Mouse (Mus musculus) heart, embryonic 11.5 days (tissue): ENCODE data around the gene Erf. TPM values are rescaled to one million over a fixed set of nuclear protein-coding genes. Genes with fewer than 3 reads are reported as not detected.

Source experiments
- ATAC-seq: fragments of 200-750 bp; cut with Nextera tagmentation; replicated peaks from 2 replicates; pipeline ENCODE4 v1.8.0; 2017; ENCODE audit warnings: moderate library complexity; ENCODE audit not compliant: insufficient number of reproducible peaks, low FRiP score, low TSS enrichment
- H3K27ac ChIP-seq: fragments of 300-500 bp; sonication (generic); 2 replicates; pipeline ENCODE4 v1.5.1; 2014; ENCODE audit warnings: mild to moderate bottlenecking, low read depth, low read length
- H3K27me3 ChIP-seq: fragments of 300-500 bp; sonication (generic); 2 replicates; pipeline ENCODE4 v1.6.1; 2014; ENCODE audit warnings: mild to moderate bottlenecking, low read length, mixed read lengths; ENCODE audit not compliant: control insufficient read depth, insufficient read depth
- H3K36me3 ChIP-seq: fragments of 300-500 bp; sonication (generic); 2 replicates; pipeline ENCODE4 v1.6.1; 2014; ENCODE audit warnings: mild to moderate bottlenecking, low read length, moderate library complexity, mixed read lengths; ENCODE audit not compliant: control insufficient read depth, insufficient read depth
- H3K4me1 ChIP-seq: fragments of 300-500 bp; sonication (generic); 2 replicates; pipeline ENCODE4 v1.6.1; 2014; ENCODE audit warnings: low read length; ENCODE audit not compliant: control insufficient read depth, insufficient read depth
- H3K4me2 ChIP-seq: fragments of 300-500 bp; sonication (generic); 2 replicates; pipeline ENCODE4 v1.6.1; 2014; ENCODE audit warnings: mild to moderate bottlenecking, moderate library complexity
- H3K4me3 ChIP-seq: fragments of 300-500 bp; sonication (generic); 2 replicates; pipeline ENCODE4 v1.5.1; 2014; ENCODE audit warnings: low read depth, low read length
- H3K9ac ChIP-seq: fragments of 300-500 bp; sonication (generic); 2 replicates; pipeline ENCODE4 v1.6.1; 2014; ENCODE audit warnings: mild to moderate bottlenecking, low read depth, low read length, moderate library complexity
- H3K9me3 ChIP-seq: fragments of 300-500 bp; sonication (generic); replicated peaks from 2 replicates; pipeline ENCODE4 v1.6.1; 2016; ENCODE audit warnings: low read length; ENCODE audit not compliant: control insufficient read depth
- WGBS: fragments of 180-500 bp; shearing (Covaris S2); extraction: QIAGEN DNeasy Blood & Tissue Kit; methylation state at CpG from one replicate; pipeline ENCODE4 v1.1.7; 2014; ENCODE audit not compliant: insufficient replicate concordance; 5-methylcytosine and 5-hydroxymethylcytosine counted together
- microRNA-seq: library from miRNA; unstranded; fragments of <30 nt; microRNA quantifications from one replicate; pipeline ENCODE4, GENCODE M21; 2016; ENCODE audit warnings: borderline number of aligned reads
- polyA plus RNA-seq: library from polyadenylated mRNA; unstranded; fragments of >200 nt; fragmentation: Nextera tagmentation; extraction: Ambion mirVana; gene quantifications from 2 replicates; pipeline ENCODE4 v1.2.1, GENCODE M21; 2014

The Erf gene
- polyA plus RNA-seq, 1 experiment from 2014 or later, result 25.0 TPM

DNA sequence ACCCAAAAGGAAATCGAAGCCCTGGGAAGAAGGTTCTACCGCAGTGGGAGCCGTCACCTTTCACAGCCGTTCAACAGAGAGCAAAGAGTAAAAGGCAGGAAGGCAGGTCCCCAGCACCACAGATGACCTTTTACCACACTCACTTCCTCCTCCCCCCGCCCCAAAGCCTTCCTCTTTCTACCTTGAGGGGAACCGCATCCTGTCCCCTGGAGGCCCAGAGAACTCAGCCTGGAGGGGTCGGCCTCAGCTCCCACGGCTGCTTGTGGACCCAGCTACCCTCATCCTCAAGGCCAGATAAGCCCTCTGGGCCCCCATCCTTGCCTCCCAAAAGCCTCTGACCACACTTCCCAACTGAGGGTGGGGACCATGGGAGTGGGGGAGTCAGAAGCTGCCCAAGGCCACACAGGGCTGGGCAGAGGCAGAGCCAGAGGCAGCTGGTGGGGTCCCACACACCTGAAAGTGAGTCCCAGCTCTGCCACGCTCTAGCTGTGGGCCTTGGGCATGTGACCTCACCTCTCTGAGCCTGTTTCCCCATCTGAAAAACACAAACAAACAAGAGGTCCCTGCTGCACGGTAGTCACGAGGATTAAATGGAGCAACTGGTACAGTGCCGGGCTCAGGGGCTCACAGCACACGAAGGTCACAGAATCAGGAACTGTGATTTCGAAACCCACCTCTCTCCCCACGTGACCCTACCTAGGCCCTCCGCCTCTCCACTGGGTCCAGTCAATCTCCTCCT is 45.0 kb downstream of the Erf start:
- Histone ChIP-seq H3K9me3 (no peaks in the 10 kb centered on the region), H3K4me3 (no peak overlapping the region), H3K9ac (0 out of 2 replicates have a peak overlapping the region, but pooled peaks have one; percentile 34), H3K27ac (no peak overlapping the region), H3K27me3 (no peaks in the 10 kb centered on the region), H3K4me2 (no peak overlapping the region), H3K4me1 (0 out of 2 replicates have a peak, but pooled peaks cover 2% of the 10 kb centered on the region), H3K36me3 (peaks cover 4% of the 10 kb centered on the region; the same call in 1 of the 2 replicates)
- WGBS, result 80% methylated on average over 16 of the region's 16 CpGs
- ATAC-seq, result no peak

DNA sequence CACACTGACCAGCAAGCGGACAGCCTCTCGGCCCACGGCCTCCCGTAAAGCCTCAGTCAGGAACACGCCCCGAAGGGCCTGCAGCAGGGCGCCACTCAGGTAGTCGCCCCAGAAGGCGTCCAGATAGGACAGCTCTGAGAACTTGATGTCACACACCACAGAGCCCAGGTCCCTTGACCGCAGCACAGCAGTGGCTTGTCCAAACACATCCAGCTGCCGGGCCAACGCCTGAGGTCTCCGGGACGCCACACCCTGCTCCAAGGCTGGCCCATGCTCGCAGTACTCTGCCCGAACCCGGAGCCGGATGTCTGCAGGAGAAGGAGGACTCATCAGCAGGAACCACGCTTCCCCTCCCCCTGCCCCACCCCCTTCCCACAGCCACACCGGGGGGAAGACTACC is 46.9 kb downstream of the Erf start:
- H3K4me3 ChIP-seq, result no peak overlapping the region
- H3K27me3 ChIP-seq, result no peaks in the 10 kb centered on the region
- H3K9me3 ChIP-seq, result no peaks in the 10 kb centered on the region
- WGBS, result 85% methylated on average over 20 of the region's 20 CpGs
- no peak overlapping the region for H3K27ac ChIP-seq
- ATAC-seq, result no peak
- H3K4me2 ChIP-seq, result no peak overlapping the region
- H3K4me1 ChIP-seq, result 0 out of 2 replicates have a peak, but pooled peaks cover 2% of the 10 kb centered on the region
- no peak overlapping the region for H3K9ac ChIP-seq
- H3K36me3 ChIP-seq, result 0 out of 2 replicates have a peak, but pooled peaks cover 2% of the 10 kb centered on the region

DNA sequence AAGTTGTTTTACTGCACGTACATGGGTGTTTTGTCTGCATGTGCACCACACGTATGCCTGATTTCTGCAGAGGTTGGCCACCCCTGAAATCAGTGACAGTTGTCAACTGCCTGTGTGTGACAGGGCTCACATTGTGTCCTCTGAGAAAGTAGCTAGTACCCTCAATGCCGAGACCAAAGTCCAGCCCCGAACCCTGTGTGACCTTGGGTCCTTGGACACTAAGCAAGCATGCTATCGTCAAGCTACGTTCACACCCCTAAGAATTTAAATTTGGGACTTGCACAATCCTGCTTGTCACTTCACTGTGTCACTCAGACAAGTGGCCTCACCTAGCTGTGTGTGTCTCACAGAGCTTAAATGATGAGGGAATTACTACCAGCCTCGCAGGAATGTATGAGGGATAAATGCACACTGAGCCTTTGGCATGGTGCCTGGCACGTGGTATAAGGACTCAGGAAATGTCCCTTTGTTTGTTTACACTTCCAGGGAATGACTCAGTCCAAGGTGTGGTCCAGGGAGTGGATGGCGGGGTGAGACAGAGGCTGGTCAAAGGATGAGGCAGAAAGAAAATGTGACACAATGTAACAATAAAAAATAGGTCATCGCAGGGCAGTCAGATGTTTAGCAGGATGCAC is 53.1 kb downstream of the Erf start:
- no peak overlapping the region for H3K4me3 ChIP-seq
- no peak overlapping the region for H3K9ac ChIP-seq
- 0 out of 2 replicates have a peak, but pooled peaks cover 2% of the 10 kb centered on the region for H3K36me3 ChIP-seq
- H3K9me3 ChIP-seq, result no peaks in the 10 kb centered on the region
- H3K27ac ChIP-seq, result 0 out of 2 replicates have a peak overlapping the region, but pooled peaks have one; percentile 6
- 0 out of 2 replicates have a peak, but pooled peaks cover 2% of the 10 kb centered on the region for H3K27me3 ChIP-seq
- ATAC-seq, result no peak
- no peak overlapping the region for H3K4me2 ChIP-seq
- 56% methylated on average over 10 of the region's 10 CpGs for WGBS
- 0 out of 2 replicates have a peak, but pooled peaks cover 4% of the 10 kb centered on the region for H3K4me1 ChIP-seq

DNA sequence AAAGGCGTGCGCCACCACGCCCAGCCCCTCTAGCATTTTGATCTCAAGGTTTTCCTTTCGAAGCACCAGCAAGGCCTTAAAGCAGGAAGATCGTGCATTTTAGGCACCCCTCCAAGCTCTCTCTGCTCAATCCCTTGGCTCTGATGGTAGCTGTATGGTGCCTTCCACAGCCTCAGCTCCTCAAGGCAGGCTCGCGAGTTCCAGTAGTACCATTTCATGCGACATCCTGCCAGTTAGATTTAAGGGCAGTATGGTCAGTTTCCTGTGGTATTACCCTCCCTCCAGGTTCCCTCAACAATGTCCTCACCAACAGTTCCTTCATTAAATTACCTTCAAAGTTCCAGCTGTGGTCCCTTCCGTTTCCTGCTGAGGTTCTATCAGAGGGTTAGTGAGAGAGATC is 54.5 kb downstream of the Erf start:
- no peak for ATAC-seq
- Histone ChIP-seq H3K4me1 (0 out of 2 replicates have a peak, but pooled peaks cover 4% of the 10 kb centered on the region), H3K4me3 (no peak overlapping the region), H3K4me2 (no peak overlapping the region), H3K27me3 (0 out of 2 replicates have a peak, but pooled peaks cover 2% of the 10 kb centered on the region), H3K27ac (no peak overlapping the region), H3K9ac (no peak overlapping the region), H3K36me3 (no peaks in the 10 kb centered on the region), H3K9me3 (no peaks in the 10 kb centered on the region)
- WGBS, result 80% methylated on average over 9 of the region's 9 CpGs

DNA sequence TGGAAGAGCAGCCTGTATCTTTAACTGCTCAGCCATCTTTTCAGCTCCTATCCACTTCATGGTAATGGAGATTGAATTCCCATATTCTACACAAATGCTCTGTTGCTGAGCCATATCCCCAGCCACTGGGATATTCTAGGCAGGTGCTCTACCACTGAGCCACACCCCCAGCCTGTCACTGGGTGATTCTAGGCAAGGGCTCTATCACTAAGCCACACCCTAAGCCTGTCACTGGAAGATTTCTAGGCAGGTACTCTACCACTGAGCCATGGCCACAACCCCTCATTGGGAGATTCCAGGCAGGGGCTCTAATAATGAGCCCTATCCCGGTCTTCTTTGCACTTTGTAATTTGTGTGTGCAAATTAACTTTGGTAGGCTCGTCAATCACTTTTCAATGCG is 55.4 kb downstream of the Erf start:
- no peak overlapping the region for H3K27ac ChIP-seq
- H3K9me3 ChIP-seq, result no peaks in the 10 kb centered on the region
- WGBS, result 70% methylated on average over 3 of the region's 3 CpGs
- H3K36me3 ChIP-seq, result no peaks in the 10 kb centered on the region
- no peak overlapping the region for H3K4me2 ChIP-seq
- H3K27me3 ChIP-seq, result 0 out of 2 replicates have a peak, but pooled peaks cover 2% of the 10 kb centered on the region
- no peak overlapping the region for H3K4me3 ChIP-seq
- no peak overlapping the region for H3K9ac ChIP-seq
- peak; percentile 84 for ATAC-seq
- H3K4me1 ChIP-seq, result 0 out of 2 replicates have a peak, but pooled peaks cover 4% of the 10 kb centered on the region

Small RNAs within 50 kb of the gene (microRNA-seq; reads per million reads assigned to microRNA genes)
- gene Mir7048, result not detected

Other genes starting within 250 kb of the Erf start
- gene Atp1a3, start 244.8 kb downstream of the Erf start, polyA plus RNA-seq, result 2.3 and 4.1 TPM in 2 replicates
- gene Grik5, start 178.4 kb downstream of the Erf start, polyA plus RNA-seq, result 5.7 and 8.1 TPM in 2 replicates
- 14.9 and 15.7 TPM in 2 replicates for gene Zfp574, start 178.2 kb downstream of the Erf start, polyA plus RNA-seq
- gene Pou2f2, start 71.0 kb downstream of the Erf start, polyA plus RNA-seq, result 0.68 and 0.83 TPM in 2 replicates
- gene Dedd2, start 30.1 kb downstream of the Erf start, polyA plus RNA-seq, result 5.3 and 6.7 TPM in 2 replicates
- 2.3 and 2.7 TPM in 2 replicates for gene Zfp526, start 29.3 kb downstream of the Erf start, polyA plus RNA-seq
- gene Gsk3a, start 12.9 kb downstream of the Erf start, polyA plus RNA-seq, result 10.4 and 11.6 TPM in 2 replicates
- gene Cic, start 16.9 kb upstream of the Erf start, polyA plus RNA-seq, result 25.0 and 31.5 TPM in 2 replicates
- gene Pafah1b3, start 47.2 kb upstream of the Erf start, polyA plus RNA-seq, result 141 and 158 TPM in 2 replicates
- gene Prr19, start 50.6 kb upstream of the Erf start, polyA plus RNA-seq, result 0.54 and 0.63 TPM in 2 replicates
- 0.17 and 0.25 TPM in 2 replicates for gene Tmem145, start 55.3 kb upstream of the Erf start, polyA plus RNA-seq
- 6.2 and 6.9 TPM in 2 replicates for gene Megf8, start 66.4 kb upstream of the Erf start, polyA plus RNA-seq
- gene Cnfn, start 119.0 kb upstream of the Erf start, polyA plus RNA-seq, result not detected in 2 replicates
- 1.6 and 2.1 TPM in 2 replicates for gene Lipe, start 147.9 kb upstream of the Erf start, polyA plus RNA-seq
- not detected in 2 replicates for gene Cxcl17, start 162.1 kb upstream of the Erf start, polyA plus RNA-seq
- 1.9 and 2.3 TPM in 2 replicates for gene Ceacam1, start 226.8 kb upstream of the Erf start, polyA plus RNA-seq